Mouse (Mus musculus): ENCODE data around the gene Gm20517.

- no peak for TF ChIP-seq POLR2A (IDR thresholded peaks at IDR 0.05; ENCODE audit: control insufficient read depth in 1 of 2, insufficient read depth in 1 of 2, low read depth in 1 of 2, low read length in 2 of 2, poor library complexity in 1 of 2)
- TF ChIP-seq CHD2 (IDR thresholded peaks at IDR 0.05; ENCODE audit: low read length), result no peak
- no peak for TF ChIP-seq CTCF (IDR thresholded peaks at IDR 0.05 in 2 of 3, conservative IDR thresholded peaks at IDR 0.05 in 1 of 3; ENCODE audit: control insufficient read depth in 1 of 3, insufficient read depth in 1 of 3, low read depth in 2 of 3, low read length in 3 of 3, poor library complexity in 1 of 3, severe bottlenecking in 1 of 3)
These were observed 44.1 kb upstream of the Gm20517 start for GRCm38 (mm10) chr17:47567271-47567670.
